In the genomic region with DNA sequence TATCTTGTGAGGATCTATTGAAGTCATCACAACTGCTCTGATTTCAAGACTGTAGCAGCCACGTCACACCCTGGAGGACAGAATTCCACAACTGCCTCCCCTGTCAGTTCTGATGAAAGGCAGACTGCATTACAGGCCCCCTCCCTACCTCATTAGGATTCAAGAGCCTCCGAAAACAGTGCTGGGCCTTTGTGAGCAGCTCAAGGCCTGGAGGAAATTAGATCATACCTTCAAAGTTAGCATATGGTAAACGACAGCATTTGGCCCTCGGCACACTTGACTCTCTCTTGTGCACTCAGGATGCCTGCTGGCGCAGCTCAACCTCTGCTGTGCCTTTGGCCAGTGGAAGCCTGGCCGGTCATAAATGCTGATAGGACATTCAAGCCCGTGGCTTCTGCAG, we compare ENCODE assay signal across 10 mouse cellular contexts.
A peak's percentile ranks its signal among the peaks of the same experiment; 100 is the strongest.
DNase-seq lines count a peak whose midpoint lies in the region; ATAC-seq lines count a peak whose summit lies in the region.
"Had no signal": no experiment of that assay in that cellular context is flagged by ENCODE, and none has a peak within 500 bp of the region (broad histone marks: within the 10 kb centered on the region; RNA-seq: fewer than 3 reads in every experiment).

No protein-coding gene starts in this region.

- H3K27ac ChIP-seq in heart, embryonic 13.5 days (replicated peaks): peak overlapping the region; percentile 74
- no peak overlapping the region; the same call in 1 of the 2 replicates for H3K27ac ChIP-seq in hindbrain, embryonic 10.5 days
- peak overlapping the region; percentile 28 for H3K27ac ChIP-seq in midbrain, embryonic 15.5 days
- H3K27ac ChIP-seq: neural tube, embryonic 12.5 days had no signal

- DNase-seq in heart, adult 11 months: no peak
- peak; percentile 65 to 73 for DNase-seq in cerebellum, postnatal 10 days
- DNase-seq in hindbrain, embryonic 10.5 days (ENCODE audit: low spot score): peak; percentile 27
- no peak for DNase-seq in frontal cortex, postnatal 14 days (ENCODE audit: low spot score in 2 of 2)
- no peak for DNase-seq in adipocyte (ENCODE audit: low spot score)
- no peak for DNase-seq in gastrocnemius, adult 18-20 months (ENCODE audit: low spot score)
- DNase-seq: liver, postnatal 0 days had no signal

- H3K4me3 ChIP-seq in heart, embryonic 13.5 days: no peak overlapping the region
- no peak overlapping the region for H3K4me3 ChIP-seq in hindbrain, embryonic 10.5 days
- no peak overlapping the region for H3K4me3 ChIP-seq in midbrain, embryonic 15.5 days
- H3K4me3 ChIP-seq: neural tube, embryonic 12.5 days had no signal

- peaks cover 40% of the 10 kb centered on the region for H3K36me3 ChIP-seq in heart, embryonic 13.5 days
- H3K36me3 ChIP-seq in hindbrain, embryonic 10.5 days: peaks cover 24% of the 10 kb centered on the region
- H3K36me3 ChIP-seq in midbrain, embryonic 15.5 days (replicated peaks): peaks cover 5% of the 10 kb centered on the region; the same call in 1 of the 2 replicates

- no peaks in the 10 kb centered on the region for H3K27me3 ChIP-seq in heart, embryonic 13.5 days (replicated peaks)
- no peaks in the 10 kb centered on the region for H3K27me3 ChIP-seq in hindbrain, embryonic 10.5 days (ENCODE audit: insufficient read depth, poor library complexity, severe bottlenecking)
- H3K27me3 ChIP-seq in midbrain, embryonic 15.5 days (replicated peaks): no peaks in the 10 kb centered on the region
- H3K27me3 ChIP-seq: neural tube, embryonic 12.5 days had no signal

- H3K4me2 ChIP-seq in heart, embryonic 13.5 days: 0 out of 2 replicates have a peak overlapping the region, but pooled peaks have one; percentile 15
- H3K4me2 ChIP-seq in midbrain, embryonic 15.5 days: no peak overlapping the region
- H3K4me2 ChIP-seq: neural tube, embryonic 12.5 days had no signal

- WGBS in heart, embryonic 13.5 days: 20% methylated on average over 7 of the region's 7 CpGs
- WGBS in hindbrain, embryonic 10.5 days: 49% methylated on average over 7 of the region's 7 CpGs
- 29% methylated on average over 7 of the region's 7 CpGs for whole genome bisulfite sequencing in midbrain, embryonic 15.5 days

- H3K9ac ChIP-seq in heart, embryonic 13.5 days: peak overlapping the region; percentile 33; the same call in 1 of the 2 replicates
- H3K9ac ChIP-seq in midbrain, embryonic 15.5 days: no peak overlapping the region
- H3K9ac ChIP-seq: liver, postnatal 0 days; neural tube, embryonic 12.5 days had no signal

- peaks cover 33% of the 10 kb centered on the region for H3K4me1 ChIP-seq in heart, embryonic 13.5 days
- peaks cover 19% of the 10 kb centered on the region for H3K4me1 ChIP-seq in hindbrain, embryonic 10.5 days (replicated peaks)
- peaks cover 11% of the 10 kb centered on the region; the same call in 1 of the 2 replicates for H3K4me1 ChIP-seq in midbrain, embryonic 15.5 days
- H3K4me1 ChIP-seq: neural tube, embryonic 12.5 days had no signal

- peak; percentile 35; the same call in 1 of the 2 replicates for ATAC-seq in heart, embryonic 13.5 days (ENCODE audit: extremely low read depth, insufficient number of reproducible peaks, low FRiP score, low TSS enrichment)
- ATAC-seq in midbrain, embryonic 15.5 days (replicated peaks): peak; percentile 82
- ATAC-seq: liver, postnatal 0 days had no signal

- no peaks in the 10 kb centered on the region for H3K9me3 ChIP-seq in heart, embryonic 13.5 days
- H3K9me3 ChIP-seq in hindbrain, embryonic 10.5 days: no peaks in the 10 kb centered on the region
- no peaks in the 10 kb centered on the region for H3K9me3 ChIP-seq in midbrain, embryonic 15.5 days
- H3K9me3 ChIP-seq: neural tube, embryonic 12.5 days had no signal

Comparison
In these comparisons a context has a peak if more than half of its experiments do, and no peak if none do; other contexts are left out.
1. DNase-seq: peak in cerebellum, postnatal 10 days (2 of 2) and hindbrain, embryonic 10.5 days (single experiment); none in heart, adult 11 months (single experiment), frontal cortex, postnatal 14 days (0 of 2), adipocyte (single experiment) and gastrocnemius, adult 18-20 months (single experiment).